Mouse (Mus musculus): Measurements from ENCODE around the gene Nsmce3.

Gene Nsmce3

GRCm38 (mm10) chr7:64871987-64872742, 632 bp downstream of the Nsmce3 start:
- in situ Hi-C loops (cut with MboI; ENCODE audit: unreplicated experiment in 2 of 2): loop anchor here (5.0 to 25.0 kb wide), 2 partner anchors 480 to 485 kb away; partner anchors contain the start of genes Mcee (in 2 of the 2) and Mphosph10 (in 2 of the 2)

GRCm38 (mm10) chr7:64869549-64870065, 3.2 kb downstream of the Nsmce3 start:
- in situ Hi-C loops (cut with MboI; ENCODE audit: unreplicated experiment in 2 of 2): loop anchor here (5.0 to 25.0 kb wide), 2 partner anchors 477 to 482 kb away; partner anchors contain the start of genes Mcee (in 2 of the 2) and Mphosph10 (in 2 of the 2)

DNA sequence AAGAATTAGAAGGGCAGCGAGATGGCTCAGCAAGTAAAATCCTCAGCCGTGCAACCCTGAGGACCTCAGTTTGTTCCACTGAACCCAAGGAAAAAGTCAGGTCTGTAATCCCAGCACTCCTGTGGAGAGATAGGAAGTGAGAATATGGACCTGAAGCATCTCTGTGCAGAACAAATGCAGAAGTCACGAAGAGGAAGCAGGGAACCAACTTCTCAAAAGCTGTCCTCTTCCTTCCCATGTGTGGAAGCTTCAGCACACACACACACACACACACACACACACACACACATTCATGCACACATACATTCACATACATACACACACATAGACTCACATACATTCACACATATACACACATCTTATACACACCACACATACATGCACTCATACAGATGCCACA, 9.3 kb downstream of the Nsmce3 start:
- in situ Hi-C loops (cut with MboI; ENCODE audit: unreplicated experiment in 2 of 2): loop anchor here in 1 of 2 experiments (25.0 kb wide), 1 partner anchor 476 kb away; the partner anchor contains the start of genes Mcee and Mphosph10

DNA sequence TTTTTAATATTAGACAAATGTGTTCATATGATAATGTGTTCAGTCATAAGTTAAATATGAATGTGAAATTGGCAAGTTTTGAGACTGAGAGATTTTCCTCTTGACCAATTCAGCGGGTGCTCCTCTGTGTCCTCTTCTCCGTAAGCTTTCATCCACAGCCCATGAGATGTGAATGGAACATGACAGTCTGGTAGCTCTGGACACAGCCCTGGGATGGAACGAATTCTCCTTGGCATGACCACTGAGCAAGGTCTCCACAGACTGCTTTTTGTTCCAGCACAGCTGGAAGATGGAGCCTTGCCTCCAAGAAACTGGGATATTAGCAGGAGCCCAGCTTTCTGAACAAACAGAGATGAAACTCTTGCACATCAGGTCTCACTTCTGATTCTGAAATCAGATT, 9.8 kb downstream of the Nsmce3 start:
- in situ Hi-C loops (cut with MboI; ENCODE audit: unreplicated experiment in 2 of 2): loop anchor here in 1 of 2 experiments (25.0 kb wide), 1 partner anchor 476 kb away; the partner anchor contains the start of genes Mcee and Mphosph10

DNA sequence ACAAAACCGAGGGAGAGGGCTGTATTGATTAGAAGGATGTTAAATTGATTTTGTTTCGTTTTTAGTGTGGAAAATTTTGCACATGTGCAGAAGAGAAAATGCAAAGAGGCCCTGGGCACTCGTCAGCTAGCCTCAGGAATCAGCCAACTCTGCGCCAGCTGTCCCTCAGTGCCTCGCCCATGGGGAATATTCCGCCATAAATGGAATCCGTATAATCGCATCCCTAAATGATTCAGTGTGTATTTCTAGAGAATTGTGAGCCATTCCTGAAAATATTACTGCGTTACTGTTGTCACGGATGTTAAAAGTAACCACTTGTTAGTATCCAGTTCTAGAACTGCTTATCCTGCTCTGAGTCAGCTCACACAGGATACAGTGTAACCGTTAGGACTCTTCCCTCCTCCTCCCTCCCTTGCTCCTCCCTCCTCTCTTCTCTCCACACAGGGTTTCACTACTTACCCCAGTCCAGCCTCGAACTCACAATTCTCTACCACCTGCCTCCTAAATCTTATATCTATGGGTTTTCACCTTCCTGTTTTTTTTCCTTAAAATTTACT, 16.2 kb downstream of the Nsmce3 start:
- in situ Hi-C loops (cut with MboI; ENCODE audit: unreplicated experiment in 2 of 2): loop anchor here in 1 of 2 experiments (25.0 kb wide), 1 partner anchor 469 kb away; the partner anchor contains the start of genes Mcee and Mphosph10

- in situ Hi-C loops (cut with MboI; ENCODE audit: unreplicated experiment in 2 of 2): loop anchor here in 1 of 2 experiments (25.0 kb wide), 1 partner anchor 469 kb away; the partner anchor contains the start of genes Mcee and Mphosph10
Observed at GRCm38 (mm10) chr7:64855976-64856375, 16.8 kb downstream of the Nsmce3 start.

DNA sequence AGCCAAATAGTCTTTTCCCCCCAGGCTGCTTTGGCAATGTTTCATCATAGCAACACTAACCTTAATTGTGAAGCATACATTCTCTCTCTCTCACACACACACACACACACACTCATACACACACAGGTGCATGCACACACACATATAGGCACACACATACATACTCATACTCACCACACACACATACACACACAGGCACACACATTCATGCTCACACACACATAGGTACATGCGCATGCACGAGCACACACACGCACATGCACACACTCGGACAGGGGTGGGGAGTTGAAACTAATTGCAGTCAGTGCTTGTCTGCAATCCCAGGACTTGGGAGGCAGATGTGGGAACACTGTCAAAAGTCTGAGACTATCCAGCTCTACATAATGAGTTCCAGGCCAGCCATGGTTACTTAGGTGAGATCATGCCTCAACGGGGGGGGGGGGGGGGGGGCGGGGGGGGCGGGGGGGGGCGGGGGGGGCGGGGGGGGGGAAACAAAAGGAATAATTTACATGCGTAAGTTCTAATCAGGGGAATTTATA, 17.3 kb downstream of the Nsmce3 start:
- in situ Hi-C loops (cut with MboI; ENCODE audit: unreplicated experiment in 2 of 2): loop anchor here in 1 of 2 experiments (25.0 kb wide), 1 partner anchor 468 kb away; the partner anchor contains the start of genes Mcee and Mphosph10

- in situ Hi-C loops (cut with MboI; ENCODE audit: unreplicated experiment in 2 of 2): loop anchor here in 1 of 2 experiments (25.0 kb wide), 1 partner anchor 463 kb away; the partner anchor contains the start of genes Mcee and Mphosph10
Observed at GRCm38 (mm10) chr7:64850791-64851190, 22.0 kb downstream of the Nsmce3 start.

- in situ Hi-C loops (cut with MboI; ENCODE audit: unreplicated experiment in 2 of 2): no loop called here
Observed at GRCm38 (mm10) chr7:64847366-64847899, 25.4 kb downstream of the Nsmce3 start.

- in situ Hi-C loops (cut with MboI; ENCODE audit: unreplicated experiment in 2 of 2): no loop called here
Observed at GRCm38 (mm10) chr7:64846061-64846460, 26.7 kb downstream of the Nsmce3 start.

GRCm38 (mm10) chr7:64840946-64841659, 31.7 kb downstream of the Nsmce3 start:
- in situ Hi-C loops (cut with MboI; ENCODE audit: unreplicated experiment in 2 of 2): no loop called here

DNA sequence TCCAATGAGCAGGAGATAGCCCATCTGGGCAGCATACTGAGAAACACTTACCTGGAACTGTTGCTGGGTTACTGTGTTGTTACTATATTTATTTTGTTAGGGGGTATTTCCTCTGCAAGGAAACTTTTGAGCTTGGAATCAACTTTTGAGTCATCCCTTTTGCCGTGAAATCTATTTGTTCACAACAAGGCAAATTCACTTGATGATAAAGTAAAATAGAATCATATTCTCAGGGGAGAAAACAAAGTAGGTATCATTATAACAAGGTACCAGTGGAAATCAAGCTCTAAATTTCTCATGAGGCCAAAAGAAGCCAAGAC, 32.3 kb downstream of the Nsmce3 start:
- in situ Hi-C loops (cut with MboI; ENCODE audit: unreplicated experiment in 2 of 2): no loop called here

DNA sequence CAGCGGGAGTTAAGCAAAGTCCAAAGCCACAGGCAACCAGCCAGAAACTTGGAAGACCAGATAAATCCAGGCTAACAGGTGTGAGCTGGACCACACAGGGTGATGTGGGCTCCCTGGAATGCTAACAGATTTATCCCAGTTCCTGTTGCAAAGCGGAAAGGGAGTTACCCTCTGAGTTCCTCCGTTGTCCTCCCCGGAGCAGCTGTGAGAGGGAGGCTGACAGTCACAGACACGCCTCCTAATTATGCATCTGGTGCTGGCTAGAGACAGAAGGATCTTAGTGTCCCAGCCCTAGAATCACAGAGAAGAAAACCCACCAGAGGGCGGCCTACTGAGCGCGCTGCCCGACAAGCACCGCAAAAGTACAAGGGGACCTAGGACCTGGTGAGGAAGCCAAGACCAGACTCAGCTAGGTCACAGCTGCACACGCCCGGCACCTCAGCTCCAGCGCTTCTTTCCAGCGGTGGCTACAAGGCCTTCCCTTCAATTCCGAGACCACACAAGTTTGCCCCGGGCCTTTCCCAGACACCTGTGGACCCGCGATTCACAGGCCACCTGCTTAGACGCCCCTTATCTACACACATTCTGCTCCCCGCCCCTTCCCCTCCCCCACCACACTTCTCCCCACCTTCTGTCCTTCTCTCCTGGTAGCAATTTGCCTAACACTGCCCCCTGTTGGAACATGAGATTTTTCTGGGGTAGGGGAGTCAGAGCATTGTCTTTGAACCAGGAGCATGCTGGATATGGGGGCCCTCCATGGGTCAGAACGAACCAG, 32.8 kb downstream of the Nsmce3 start:
- in situ Hi-C loops (cut with MboI; ENCODE audit: unreplicated experiment in 2 of 2): loop anchor here in 1 of 2 experiments (10.0 kb wide), 1 partner anchor 65 kb away; no protein-coding TSS in a partner anchor

DNA sequence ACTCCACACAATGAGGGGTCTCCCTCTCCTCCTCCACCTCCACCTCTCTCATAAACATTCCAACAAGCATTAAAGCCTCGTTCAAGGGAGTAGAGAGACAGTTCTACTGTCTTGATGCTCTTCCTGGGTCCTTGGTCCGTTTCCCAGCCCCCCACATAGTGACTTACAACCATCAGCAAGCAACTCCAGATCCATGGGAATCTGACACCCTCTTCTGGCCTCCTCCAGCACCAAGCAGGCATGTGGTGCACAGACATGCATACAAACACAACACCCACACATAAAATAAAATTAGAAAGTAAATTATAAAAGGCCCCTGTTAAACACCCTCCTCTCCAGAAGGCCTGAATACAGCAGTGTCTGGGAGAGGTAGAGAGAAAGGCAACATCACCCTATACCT, 33.5 kb downstream of the Nsmce3 start:
- in situ Hi-C loops (cut with MboI; ENCODE audit: unreplicated experiment in 2 of 2): loop anchor here in 1 of 2 experiments (10.0 kb wide), 1 partner anchor 64 kb away; no protein-coding TSS in a partner anchor

DNA sequence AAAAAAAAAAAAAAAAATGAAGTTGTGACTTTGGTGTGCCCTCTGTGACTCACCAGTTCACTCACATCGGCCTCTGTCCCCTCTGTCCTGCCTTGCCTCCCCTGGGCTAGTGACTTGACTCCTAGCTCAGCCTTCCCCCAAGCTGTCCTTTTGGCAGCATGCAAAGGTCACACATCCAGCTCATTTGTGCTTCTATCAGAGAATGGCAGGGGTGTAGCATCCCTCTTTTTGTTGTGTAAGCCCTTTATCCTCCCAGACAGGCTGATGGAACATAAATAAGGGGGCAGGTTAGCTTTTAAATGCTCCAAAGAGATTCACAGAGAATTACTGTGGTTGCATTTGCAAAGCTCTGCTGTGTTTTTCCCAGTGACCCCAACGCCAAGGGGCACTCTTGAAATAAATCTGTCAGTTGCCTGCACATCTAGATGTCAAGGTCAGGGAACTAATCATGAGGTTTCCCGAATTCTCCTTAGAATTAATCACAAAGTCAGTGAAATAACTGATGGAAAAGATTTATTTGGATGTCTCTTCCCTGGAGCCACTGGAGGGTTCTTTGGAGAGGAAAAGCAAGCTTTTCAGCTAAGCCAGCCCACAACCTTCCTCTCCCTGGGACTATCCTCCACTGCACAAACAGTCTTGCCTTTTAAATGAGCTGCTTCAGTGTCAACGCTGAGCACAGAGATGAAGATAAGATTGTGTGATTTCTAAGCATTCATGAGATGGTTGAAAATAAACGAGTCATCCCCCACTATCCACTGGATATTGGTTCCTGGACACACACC, 42.4 kb downstream of the Nsmce3 start:
- in situ Hi-C loops (cut with MboI; ENCODE audit: unreplicated experiment in 2 of 2): loop anchor here in 1 of 2 experiments (10.0 kb wide), 1 partner anchor 56 kb away; no protein-coding TSS in a partner anchor

DNA sequence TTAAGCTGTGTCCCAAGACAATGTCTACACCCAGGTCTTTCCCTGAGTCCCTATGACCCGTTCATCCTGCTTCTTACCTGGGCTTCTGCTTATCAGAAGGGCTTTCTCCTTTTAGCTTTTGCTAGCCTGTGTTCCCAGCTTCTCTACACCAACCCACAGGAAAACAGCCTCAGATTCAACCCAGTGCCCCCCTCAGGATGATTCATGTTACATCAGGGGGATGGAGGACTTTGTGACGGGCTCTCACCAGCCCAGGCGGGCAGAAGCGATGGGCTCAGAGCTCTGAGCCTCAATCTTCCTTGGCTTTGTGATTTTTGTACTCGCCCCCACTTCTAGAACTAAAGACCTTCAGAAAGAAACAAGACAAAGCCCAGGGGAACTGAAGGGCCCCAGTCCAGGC, 51.7 kb downstream of the Nsmce3 start:
- in situ Hi-C loops (cut with MboI; ENCODE audit: unreplicated experiment in 2 of 2): no loop called here

GRCm38 (mm10) chr7:64819683-64820082, 53.1 kb downstream of the Nsmce3 start:
- in situ Hi-C loops (cut with MboI; ENCODE audit: unreplicated experiment in 2 of 2): no loop called here

All from v-Abl transformed pro-B cells (cell line).